Mouse (Mus musculus) bone marrow macrophage, adult 2 months (primary cell): ENCODE results near the gene Crtac1.
A peak's percentile ranks its signal among the peaks of the same experiment; 100 is the strongest.

Experiments
- CTCF ChIP-seq: IDR thresholded peaks from 2 replicates; pipeline ENCODE4 v1.5.1; 2012; ENCODE audit warnings: low read depth, mild to moderate bottlenecking, low read length, moderate library complexity
- POLR2A ChIP-seq: IDR thresholded peaks from 2 replicates; pipeline ENCODE4 v1.6.1; 2012; ENCODE audit warnings: mild to moderate bottlenecking, low read depth, low read length, borderline replicate concordance

DNA sequence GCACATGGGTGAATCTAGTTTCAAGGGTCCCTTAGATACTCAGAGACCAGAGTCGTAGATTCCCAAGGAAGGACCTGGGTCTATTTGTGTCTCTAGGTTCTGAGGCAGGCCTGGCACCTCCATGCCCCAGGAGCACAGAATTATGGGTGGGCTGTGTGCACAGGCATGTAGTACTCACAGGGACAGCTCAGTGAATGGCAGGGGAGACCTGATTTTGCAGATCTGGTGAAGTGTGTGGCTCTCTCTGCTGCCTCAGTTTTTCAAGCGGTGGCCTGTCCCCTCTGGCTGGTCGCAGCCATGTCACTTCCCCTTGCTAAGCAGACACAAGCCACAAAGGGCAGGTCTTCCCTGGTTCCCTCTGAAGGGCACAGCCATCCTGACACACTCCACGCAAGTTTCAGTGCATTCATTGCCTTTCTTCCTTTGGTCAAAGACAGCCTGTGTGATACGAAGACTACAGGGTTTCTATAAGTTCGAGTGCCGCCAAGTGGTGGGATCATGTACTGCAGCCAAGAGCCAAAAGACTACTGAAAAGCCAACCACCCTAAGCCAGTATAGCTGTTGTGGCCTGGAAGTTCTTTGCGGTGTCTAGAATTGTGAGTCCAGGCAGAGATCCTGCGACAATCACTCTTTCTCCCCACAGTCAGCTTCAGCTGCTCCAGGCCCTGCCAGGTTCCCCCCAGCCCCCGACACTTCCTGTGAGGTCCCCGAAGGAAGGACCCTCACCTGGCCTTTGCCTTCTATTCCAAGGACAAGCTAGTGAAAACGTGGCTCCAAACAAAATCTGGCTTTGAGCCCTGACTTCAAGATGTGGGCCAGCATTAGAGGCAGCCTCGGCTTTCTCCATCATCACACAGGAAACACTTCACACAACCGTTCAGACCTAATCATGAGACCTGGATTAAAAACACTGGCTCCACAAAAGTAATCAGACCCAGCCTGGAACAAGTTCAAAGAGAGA lies 159.3 kb downstream of the Crtac1 start:
- TF ChIP-seq POLR2A (no peak), CTCF (peak; percentile 35)
